Mouse (Mus musculus) thymus, adult 18-20 months (tissue): ENCODE results near the gene Rab2b.
"Not testable (repeated sequence)": the region's sequence is repeated elsewhere in the genome, so short reads cannot be mapped to it uniquely, and the experiment has no call there.

Source experiments
- DNase-seq, 2 experiments: peaks; one replicate each; pipeline ENCODE4 v3.0.0; 2022; ENCODE audit warnings: mixed read lengths in 2 of 2

The Rab2b gene

GRCm38 (mm10) chr14:52278932-52279746 is at the start of gene Rab2b, which contains the start of gene Tox4:
Gene Rab2b, minus strand, starts transcription at chr14:52279545.
Gene Tox4, plus strand, starts transcription at chr14:52279146.
- DNase-seq, result peak; percentile 96 to 97

DNA sequence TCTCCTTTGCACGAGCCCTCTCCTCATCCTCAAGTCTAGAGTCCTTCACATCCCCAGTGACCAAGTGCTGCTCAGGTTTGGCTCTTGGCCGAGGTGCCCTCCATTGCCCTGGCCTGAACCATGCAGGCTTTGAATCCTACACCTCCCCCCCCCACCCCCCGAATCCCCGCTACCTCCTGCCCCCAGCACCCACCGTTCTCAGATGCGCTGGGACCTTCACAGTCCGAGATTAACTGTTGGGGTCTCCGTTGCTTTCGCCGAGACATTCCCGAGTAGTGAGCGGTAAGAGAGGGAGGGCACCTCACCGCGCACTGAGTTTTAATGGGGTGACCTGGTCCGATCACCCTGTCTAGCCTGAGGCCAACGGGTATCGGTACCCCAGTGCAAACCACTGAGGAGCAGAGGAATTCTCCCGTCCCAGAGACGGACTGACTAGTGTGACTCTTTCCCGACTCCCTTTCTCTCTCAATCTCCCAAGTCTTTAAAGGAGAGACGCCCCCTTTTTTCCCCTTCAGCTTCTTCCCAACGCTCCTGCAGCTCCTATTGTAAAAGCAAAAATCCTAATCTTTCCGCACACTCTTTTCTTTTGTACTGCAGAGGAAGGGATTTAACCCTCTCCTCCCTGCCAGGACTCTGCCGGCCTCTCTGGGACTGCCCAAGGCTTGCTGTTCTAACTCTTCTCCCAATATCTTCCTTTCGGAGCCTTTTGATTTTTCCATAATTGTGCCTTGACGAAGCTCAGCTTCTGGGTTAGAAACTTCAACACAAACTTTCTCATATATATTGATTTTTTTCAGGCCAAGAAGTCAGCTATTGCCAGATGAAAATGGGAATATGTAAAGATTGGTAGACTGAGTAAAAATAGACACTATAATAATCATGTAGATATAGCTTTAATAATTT is 48.8 kb upstream of the Rab2b start, which contains the start of gene Sall2:
Gene Sall2 (minus strand): TSS at position 853 of the 903 bp plus-strand sequence.
- no peak for DNase-seq

GRCm38 (mm10) chr14:52327375-52327901 is 48.1 kb upstream of the Rab2b start:
- no peak for DNase-seq

GRCm38 (mm10) chr14:52325890-52326289 is 46.5 kb upstream of the Rab2b start:
- no peak for DNase-seq

DNA sequence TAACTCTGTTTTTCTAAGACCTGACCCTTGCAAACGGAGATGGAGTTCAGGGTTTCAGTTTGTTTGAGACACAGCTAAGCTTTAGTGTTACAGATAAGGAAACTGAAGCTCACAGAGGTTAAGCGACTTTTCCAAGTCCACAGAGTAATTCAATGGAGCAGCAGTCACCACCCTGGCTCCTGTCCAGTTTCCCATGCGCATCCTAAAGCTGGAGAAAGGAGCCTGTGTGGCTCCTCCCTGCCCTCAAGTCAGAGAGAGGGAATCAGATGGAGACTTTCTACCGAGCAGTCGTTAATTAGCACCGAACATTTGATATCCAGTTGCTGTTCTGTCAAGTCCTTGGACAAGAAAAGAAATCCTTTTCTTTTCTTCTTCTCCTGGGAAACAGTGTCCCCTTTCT is 40.0 kb upstream of the Rab2b start:
- no peak for DNase-seq

GRCm38 (mm10) chr14:52316441-52317225 is 37.3 kb upstream of the Rab2b start:
- no peak for DNase-seq

DNA sequence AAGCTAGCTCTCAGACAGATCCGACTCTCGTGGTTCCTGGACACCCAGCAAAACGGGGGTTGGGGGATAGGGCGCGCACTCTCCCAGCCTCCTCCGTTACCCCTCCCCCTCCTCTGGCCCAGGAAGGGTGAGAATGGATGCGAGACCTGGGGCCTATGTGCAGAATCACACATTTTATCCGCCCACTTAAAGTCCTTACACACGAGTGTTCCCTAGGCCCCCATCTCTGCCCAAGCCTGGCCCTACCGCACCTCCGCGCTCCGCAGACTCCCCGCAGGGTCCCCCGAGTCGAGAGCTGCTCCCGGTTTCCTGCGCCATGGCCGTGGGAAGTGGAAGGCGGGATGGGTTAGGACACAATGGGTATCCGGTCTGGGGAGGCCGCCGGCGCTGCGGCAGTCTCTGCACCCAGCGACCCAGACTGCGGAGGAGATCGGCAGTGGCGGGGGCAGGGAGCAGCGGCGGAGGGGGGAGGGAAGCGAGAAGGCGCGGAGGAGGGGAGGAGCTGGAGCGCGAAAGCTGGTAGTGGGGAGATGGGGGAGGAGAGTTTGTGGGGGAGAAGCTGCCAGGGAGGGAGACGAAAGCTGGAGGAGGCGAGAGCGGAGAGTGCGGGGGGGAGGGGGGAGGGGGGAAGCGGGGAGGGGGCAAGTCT is 36.6 kb upstream of the Rab2b start:
- DNase-seq, result peak; percentile 72 to 75

GRCm38 (mm10) chr14:52315283-52315780 is 36.0 kb upstream of the Rab2b start:
- no peak for DNase-seq

- DNase-seq, result peak in 1 of 2 experiments; percentile 5
Measured at GRCm38 (mm10) chr14:52314808-52315150, 35.4 kb upstream of the Rab2b start.

- no peak for DNase-seq
Measured at GRCm38 (mm10) chr14:52313931-52314807, 34.8 kb upstream of the Rab2b start.

- no peak for DNase-seq
Measured at GRCm38 (mm10) chr14:52310906-52311305, 31.6 kb upstream of the Rab2b start.

DNA sequence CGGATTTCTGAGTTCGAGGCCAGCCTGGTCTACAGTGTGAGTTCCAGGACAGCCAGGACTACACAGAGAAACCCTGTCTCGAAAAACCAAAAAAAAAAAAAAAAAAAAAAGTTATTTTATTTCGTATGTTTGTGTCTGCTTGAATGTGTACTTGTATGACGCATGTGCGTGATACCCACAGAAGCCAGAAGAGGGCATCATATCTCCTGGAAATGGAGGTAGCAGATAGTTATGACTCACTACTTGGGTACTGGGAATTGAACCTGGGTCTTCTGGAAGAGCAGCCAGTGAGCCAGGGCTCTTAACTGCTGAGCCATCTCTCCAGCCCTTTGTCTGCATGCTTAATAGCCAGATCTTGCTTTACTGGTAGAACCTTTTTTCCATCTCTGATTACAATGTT is 31.0 kb upstream of the Rab2b start:
- not testable (repeated sequence) for DNase-seq

DNA sequence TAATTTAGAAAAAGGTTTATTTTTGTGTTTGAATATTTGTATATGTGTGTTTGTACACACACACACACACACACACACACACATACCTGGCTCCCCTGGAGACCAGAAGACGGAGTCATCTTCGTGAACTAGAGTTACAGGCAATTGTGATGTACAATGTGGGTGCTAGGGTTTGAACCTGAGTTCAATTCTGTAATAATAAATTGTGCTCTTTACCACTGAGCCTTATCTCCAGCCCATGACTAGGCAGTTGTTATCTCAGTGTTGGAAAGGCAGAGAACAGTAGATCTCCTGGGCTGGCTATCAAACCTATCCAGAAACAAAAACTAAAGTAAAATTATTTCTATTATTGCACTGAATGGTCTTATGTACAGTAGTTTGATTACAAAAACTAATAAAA is 26.8 kb upstream of the Rab2b start:
- no peak for DNase-seq

DNA sequence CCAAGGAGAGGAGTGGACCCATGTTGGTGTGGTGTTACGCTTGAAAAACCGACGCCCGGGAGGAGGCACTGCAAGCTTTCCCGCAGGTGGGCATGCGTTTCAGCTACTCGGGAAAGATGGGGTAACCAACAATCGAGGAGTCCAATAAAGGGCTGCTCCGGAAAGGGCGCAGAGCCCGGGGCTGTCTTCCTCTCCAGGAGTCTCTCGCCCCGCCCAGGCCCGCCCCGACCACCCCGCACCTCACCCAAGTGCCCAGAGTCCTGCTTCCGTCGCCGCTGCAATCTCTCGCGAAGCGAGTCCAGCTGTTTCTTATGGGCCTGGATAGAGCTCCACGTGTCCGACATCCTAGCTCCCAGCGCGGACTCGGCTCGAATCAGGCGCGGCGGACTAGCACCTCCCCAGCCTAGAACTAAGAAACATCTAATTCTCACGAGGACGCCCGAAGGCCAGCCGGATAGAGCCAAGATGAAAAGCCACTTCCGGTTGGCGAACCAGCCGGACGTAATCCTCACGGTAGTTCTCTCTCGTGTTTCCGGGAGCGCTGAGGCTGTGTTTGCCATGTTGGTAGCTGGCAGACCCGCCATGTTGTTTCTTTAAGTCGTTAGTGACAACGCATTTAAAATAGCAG is 25.4 kb upstream of the Rab2b start, which contains the start of gene Mettl3:
Gene Mettl3 (minus strand): TSS at position 485 of the 628 bp plus-strand sequence.
- peak; percentile 73 to 83 for DNase-seq

DNA sequence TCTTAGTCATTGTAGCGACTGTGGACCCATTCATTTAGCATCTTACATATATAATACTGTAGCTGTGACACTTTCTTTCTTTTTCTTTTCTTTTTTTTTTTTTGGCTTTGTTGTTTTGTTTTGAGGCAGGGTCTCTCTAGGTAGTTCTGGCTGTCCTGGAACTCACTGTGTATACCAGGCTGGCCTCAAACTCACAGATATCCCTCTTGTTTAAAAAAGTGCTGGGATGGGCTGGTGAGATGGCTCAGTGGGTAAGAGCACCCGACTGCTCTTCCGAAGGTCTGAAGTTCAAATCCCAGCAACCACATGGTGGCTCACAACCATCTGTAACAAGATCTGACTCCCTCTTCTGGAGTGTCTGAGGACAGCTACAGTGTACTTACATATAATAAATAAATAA is 24.2 kb upstream of the Rab2b start:
- DNase-seq, result not testable (repeated sequence)

DNA sequence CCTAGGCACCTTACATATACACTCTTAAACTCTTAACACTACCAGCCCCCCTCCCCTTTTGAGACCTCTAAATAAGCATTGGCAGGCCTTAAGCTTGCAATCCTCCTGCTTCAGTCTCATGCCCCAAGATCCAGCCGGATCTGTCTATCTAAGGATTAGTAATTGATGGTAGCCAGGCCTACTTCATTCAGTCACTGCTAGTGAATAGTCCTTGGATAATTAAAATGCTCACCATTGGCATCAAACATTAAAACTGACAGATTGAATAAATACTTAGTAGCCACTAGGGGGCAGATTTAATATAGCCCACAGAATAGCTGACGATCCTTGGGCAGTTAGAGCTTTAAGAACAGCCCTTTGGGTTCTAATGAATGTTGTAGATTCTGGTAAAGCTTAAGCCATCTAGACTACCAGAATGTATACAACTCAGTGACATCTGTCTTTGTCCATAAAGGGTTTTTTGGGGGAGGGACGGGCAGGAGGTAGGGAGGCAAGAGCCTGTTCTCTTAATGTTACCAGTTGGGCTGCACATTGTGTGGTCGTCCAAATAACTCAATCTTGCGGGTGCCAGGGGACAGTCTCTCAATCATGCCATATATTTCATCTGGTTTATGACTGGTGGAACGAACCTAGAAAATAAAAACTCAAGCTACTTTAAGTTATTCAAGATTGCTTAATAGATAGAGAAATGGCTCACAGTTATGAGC is 16.4 kb upstream of the Rab2b start:
- no peak for DNase-seq

GRCm38 (mm10) chr14:52284191-52284590 is 4.8 kb upstream of the Rab2b start:
- DNase-seq, result no peak

- no peak for DNase-seq
Measured at GRCm38 (mm10) chr14:52283629-52284028, 4.3 kb upstream of the Rab2b start.

- DNase-seq, result no peak
Measured at GRCm38 (mm10) chr14:52279747-52280120, 389 bp upstream of the Rab2b start.

GRCm38 (mm10) chr14:52277210-52277609 is 2.1 kb downstream of the Rab2b start:
- no peak for DNase-seq
